Mouse (Mus musculus) right cerebral cortex, postnatal 10 days (tissue): ENCODE results near the gene 1700067P10Rik.

Experiments used
- DNase-seq, 2 experiments: peaks; one replicate each; pipeline ENCODE4 v3.0.0; 2021; ENCODE audit warnings: low spot score in 2 of 2

1700067P10Rik gene

DNA sequence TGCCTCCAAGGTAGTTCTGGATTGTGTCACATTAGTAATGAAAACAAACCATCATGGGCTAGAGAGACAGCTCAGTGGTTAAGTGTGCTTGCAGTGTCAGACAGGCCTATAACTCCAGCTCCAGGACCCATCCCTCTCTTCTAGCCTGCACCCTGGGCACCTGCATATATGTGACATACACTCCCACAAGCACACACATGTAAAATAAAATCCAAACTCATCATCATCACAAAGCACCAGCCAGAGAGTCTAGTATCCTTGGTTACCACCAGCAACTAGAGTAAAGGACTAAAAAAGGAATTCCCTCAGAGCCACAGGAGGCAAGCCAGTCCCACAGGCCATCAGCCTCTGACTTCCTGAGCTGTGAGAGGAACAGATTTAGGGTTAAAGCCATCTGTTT, at the start of gene 1700067P10Rik:
Gene 1700067P10Rik (plus strand): TSS at position 301 of the 400 bp plus-strand sequence.
- DNase-seq = no peak

DNA sequence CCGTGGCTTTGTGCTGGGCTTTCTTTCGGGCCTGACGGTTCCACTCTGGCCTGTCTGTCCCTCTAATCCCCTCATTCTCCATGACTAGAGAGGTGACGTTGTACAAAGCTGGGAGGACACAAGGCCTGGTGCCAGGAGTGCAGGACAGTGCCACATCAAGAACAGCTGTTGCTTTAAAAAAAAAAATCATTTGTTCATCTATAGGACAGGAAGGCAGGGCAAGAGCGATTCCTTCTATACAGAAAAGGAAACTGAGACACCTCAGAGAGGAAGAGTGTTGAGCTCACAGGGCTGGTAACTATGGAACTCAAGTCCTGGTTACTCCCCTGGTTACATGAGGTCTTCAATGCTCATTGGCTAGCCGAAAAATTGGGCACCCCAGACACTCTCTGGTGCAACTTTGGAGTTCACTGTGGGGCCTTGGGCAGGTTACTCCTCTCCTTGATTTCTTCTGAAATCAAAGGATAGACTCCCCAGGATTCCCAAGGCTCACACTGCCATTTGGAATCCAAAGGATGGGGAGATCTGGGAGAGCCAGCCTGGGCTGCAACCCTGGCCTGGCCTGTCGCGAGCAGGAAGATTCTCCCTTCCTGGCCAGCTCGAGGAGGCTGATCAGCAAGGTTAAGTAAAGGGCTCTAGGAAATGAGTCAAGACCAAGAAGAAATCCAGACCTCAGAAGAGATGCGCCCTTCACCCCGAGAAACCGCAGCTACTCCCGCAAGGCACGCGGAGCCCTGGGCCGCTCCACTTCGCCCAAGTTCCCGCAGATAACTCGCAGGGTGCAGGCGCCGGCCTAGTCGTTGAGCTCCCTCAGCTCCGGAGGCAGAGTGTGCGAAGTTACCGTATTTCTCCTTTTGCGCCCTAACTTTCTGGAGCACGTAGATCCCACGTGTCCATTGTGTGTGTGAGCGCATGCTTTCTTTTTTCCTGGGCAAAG, 47.5 kb upstream of the 1700067P10Rik start:
- DNase-seq = peak; percentile 50 to 57

DNA sequence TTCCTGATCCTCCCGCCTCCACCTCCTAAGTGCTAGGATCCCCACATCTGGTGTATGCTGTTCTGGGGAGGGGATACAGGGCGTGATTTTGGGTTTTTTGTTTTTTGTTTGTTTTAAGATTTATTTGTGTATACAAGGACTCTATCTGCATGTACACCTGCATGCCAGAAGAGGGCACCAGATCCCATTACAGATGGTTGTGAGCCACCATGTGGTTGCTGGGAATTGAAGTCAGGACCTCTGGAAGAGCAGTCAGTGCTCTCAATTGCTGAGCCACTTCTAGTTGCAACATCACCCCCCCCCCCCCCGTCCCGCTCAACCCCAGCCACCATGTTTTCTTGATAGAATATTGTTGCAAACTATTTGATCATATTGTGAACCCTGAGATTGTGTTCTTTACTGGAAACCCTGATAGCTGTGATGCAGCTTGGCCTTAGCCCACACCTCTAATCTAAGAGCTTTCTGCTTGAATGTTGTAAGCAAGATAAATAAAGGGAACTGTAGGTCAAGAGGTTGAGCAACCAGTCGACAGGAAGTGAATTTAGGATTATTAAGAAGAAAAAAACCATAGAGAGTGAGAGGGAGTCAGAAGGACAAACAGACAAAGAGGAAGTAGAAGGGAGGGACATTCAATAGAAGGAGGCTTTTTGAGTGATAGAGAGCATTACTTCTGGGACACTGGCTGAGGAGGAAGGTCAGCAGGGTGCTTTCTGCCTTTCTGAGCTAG, 45.8 kb upstream of the 1700067P10Rik start:
- no peak for DNase-seq

DNA sequence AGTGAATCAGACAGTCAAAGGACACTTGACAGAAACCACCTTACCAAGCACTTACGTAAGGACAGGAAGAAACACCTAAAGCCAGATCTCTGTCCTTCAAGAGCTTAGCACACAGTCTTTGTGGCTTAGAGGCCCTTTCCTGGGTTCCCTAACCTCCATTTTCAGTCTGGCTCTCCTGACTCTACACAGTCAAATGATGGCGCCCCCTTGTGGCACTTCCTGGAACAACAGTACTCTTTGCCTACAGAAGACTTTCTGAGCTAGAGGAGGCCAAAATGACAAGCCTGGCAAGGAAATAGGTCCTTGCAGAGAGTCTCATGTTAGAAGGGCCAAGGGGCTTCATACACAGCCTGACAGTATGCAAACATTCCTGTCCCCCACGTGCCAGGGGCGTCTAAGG, 43.5 kb upstream of the 1700067P10Rik start:
- peak in 1 of 2 experiments; percentile 57 for DNase-seq

DNA sequence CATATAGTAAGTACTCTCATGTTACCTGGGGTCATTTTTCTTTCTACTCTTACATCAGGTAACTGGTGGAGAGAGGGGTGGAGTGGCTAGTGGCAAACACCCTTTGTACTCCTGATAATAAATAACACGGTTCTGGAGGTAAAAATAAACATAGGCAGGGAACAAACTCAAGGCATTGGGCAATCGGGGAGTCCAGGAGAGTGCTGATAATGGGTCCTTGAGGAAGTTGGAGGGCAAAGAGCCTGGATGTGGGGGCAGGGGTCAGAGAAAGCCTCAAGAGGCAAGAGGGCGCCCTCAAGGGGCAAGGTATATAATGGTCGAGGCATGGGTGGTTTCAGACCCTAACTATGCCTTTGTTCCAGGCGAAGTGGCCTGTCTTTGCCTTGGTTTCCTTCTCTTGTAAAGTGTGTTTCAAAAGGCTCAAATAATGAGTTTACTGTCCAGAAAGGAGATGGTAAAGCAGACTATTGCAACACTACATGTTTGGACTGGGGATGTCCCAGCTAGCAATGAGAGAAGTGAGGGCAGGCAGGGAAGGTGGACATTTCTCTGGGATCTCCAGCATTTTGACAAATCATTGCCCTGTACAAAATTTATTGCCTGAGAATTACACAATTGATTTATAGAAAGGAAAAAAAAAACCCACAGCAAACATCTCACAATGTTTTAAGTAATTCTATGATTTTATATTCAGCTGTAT, 37.3 kb upstream of the 1700067P10Rik start:
- DNase-seq = no peak

DNA sequence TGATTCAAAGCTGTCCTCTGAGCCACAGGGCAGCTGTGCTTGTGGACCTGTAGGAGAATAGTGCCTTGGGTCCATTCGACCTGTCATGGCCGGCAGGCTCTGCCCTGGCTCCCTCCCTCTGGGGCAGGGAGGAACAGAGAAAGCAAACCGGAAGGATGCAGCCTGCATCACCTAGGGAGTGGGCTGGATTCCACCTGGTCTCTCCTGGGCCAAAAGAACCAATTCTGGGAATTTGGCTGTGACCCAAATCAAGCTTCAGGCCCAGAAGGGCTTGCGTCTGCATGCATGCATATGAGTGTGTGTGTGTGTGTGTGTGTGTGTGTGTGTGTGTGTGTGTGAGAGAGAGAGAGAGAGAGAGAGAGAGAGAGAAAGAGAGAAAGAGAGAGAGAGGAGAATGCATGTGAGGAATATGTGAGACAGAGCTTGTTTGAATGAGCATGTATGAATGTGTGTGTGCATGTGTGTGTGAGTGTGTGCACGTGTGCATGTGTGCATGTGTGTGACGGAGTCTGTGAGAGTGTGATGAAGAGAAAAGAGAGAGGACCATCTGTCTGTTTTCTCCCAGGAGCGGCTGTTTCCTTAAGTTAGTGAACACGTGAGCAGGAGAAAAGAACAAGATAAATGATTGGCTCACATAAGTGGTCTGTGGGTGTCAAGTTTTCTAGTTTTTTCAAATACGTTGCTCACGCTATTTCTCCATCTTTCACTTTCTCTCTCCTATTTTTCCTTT, 36.6 kb upstream of the 1700067P10Rik start:
- no peak for DNase-seq

DNA sequence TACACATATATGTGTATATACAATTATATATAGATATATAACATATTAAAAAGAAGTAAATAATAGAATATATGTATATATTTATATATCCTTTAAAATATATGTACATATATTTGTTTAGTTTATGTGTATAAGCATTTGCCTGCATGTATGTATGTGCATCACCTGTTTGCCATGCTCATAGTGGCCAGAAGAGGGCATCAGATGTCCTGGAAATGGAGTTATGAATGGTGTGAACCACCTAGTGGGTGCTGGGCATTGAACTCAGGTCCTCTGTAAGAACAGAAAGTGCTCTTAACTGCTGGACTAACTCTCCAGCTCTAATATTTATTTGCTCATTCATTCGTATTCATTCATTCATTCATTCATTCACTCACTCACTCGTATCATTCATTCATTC, 35.5 kb upstream of the 1700067P10Rik start:
- no peak for DNase-seq

DNA sequence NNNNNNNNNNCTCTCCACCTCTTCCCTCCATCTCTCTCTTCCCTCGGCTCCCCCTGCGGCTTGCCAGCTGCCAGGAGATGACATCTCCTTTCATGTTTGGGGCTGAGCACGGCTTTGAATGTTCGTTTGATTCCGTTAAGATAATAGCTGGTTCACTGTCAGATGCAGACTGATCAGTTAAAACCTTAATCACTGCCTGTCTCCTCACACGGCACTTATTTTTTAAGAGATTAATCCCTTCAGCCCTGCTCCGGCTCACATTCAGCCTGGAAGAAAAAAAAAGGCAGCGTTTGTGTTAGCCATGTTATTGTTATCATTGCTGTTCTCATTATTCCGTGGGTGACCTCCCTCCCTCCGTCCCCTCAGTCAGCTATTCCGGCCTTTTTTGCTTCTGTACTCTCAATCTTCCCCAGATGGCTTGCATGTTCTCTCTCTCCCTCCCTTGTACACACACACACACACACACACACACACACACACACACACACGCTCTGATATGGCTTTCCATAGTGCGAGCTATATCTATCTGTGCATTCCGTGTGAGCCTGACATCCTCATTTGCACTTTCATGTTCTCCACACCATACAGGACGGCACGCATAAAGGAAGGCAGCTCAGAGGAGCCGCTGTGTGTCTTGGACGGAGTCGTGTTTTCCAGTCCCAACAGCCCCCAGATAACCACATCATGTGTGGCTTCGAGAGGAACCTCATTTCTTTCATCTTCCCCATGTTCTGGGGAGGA, 33.9 kb upstream of the 1700067P10Rik start:
- DNase-seq = no peak

DNA sequence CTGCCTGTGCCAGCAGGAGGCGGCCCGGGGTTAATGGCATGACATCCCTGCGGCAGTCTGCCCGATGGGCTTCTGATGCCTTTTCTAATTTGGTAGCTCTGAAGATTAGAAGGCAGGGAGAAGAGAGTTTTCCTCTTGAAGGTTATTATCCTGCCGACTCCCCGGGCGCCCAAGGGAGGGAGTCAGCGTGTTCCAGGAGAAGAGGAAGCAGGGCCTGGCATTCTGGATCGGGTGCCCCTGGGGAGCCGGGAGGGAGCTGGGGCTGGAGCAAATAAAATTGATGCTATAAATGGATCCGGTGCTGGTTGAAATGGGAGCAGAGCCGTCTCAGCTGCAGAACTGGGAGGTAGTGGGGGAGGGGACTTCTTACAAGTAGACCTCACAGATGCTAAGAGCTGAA, 31.7 kb upstream of the 1700067P10Rik start:
- no peak for DNase-seq

DNA sequence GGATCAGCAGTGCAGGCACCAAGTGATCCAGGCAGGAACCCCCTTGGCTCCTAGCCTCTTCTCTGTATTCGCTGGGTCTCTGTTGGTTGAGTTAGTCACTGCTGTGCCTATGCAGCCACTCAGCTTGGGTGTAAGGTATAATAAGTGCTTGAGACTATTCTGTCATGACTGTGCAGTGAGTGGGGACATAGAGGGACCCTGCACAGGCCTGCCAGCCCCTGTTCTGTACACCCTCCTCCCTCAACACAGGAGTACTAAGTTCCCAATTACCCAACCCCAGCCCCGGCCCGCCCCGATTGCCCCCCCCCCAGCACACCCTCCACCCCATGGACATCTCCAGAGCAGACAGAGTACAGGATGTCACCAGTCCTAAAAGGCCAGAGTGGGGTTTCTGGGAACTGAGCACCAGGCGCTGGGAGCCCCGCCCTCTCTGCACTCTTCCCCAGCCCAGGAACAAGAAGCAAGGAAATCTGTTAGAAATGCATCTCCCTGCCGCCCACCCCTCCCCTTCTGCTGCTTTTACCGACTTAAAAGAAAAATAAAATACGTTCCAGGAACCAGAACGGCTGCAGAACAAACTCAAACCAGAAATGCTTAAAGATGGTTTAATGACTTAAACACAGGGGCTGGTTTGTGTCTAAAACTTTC, 24.8 kb upstream of the 1700067P10Rik start:
- DNase-seq = no peak

DNA sequence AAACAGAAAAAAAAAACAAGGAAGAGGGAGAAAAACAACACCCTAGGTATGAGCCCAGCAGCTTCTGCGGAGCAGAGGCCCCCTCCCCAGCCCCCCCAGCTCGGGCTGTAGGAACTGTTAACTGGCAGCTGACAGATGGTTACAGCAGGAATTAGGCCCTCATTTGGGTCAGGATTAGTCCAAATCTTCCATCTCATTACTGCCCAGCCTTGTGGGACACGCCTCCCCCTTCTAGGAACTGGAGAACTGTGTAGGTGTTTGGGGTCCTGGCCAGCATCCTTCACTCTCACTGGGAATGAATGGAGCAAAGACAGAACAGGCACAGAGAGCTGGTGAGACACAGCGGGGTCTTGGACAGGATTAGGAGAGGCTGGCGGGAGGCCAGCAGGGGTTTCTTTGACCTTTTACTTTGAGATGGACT, 24.0 kb upstream of the 1700067P10Rik start:
- no peak for DNase-seq

DNA sequence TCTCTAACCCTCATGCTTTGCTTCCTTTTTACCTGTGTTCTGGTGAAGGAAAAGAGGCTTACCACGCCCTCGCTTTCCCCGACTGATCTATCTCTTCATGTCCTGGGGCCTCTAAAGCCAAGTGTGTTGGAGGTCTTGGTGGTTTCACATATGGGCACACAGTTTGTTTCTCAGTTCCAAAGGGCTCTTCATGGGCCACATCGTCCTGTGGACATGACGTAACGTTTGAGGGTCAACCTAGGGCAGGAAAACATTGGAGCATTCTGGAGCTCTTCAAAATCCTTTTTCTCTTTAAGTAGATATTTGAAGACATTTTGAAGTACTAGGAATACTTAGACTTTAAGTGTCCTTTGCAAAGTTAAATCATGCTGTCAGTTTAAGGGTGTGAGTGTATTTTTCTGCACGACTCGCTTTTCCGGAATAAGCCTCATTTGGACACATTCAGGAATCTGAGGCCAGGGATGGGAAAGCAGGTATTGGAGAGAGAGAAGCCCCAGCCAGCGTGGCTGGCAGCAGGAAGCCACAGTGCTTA, 22.0 kb upstream of the 1700067P10Rik start:
- no peak for DNase-seq

DNA sequence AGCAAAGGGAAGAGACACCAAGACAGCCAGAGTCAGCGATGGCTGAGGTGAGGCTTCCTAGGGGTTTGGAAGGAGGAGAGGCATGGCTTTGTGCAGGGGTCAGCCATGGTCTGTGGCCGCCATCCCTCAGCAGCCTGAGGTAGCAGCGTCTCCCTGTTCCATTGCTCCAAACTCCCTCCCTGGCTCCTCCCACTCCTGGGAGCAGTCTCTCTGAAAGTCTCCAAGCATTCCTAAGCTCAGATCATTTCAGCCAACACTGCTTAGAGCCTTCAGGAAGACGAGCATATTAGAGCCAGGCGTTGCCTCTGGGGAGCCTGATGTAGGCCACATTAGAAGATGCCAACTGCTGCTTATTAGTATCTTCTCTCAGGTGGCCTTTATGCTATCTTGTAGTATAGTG, 21.4 kb upstream of the 1700067P10Rik start:
- no peak for DNase-seq

DNA sequence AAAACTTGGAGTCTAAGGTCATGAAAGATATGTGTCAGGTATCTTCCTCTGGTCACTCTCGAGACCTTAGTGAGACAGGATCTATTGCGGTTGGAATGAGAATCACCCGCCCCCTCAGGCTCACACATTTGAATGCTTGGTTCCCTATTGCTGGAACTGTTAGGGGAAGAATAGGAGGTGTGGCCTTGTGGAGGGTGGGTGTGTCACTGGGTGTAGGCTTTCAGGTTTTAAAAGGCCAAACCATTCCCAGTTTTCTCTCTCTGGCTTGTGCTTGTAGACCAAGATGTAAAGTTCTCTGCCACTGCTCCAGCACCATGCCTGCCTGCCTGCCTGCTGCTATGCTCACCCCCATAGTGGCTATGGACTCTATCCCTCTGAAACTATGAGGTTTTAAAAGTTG, 8.5 kb upstream of the 1700067P10Rik start:
- no peak for DNase-seq

DNA sequence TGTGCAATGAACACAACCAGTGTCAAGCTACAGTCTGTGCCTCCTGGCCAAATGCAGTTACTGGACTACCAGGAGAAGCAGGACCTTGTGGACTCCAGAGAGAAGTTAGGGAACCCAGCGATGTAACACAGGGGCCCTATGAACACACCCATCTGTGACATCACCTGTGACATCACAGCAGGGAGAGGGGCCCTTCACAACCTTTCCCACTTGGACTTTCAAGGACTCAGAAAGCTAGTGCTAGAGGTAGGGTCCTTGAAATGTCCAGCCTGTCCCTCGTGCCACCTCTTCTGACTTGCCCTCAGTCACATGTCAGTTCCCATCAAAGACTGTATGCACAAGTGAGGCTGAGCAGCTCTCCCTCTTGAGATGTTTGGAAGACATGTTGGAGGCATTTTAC, 327 bp downstream of the 1700067P10Rik start:
- no peak for DNase-seq

DNA sequence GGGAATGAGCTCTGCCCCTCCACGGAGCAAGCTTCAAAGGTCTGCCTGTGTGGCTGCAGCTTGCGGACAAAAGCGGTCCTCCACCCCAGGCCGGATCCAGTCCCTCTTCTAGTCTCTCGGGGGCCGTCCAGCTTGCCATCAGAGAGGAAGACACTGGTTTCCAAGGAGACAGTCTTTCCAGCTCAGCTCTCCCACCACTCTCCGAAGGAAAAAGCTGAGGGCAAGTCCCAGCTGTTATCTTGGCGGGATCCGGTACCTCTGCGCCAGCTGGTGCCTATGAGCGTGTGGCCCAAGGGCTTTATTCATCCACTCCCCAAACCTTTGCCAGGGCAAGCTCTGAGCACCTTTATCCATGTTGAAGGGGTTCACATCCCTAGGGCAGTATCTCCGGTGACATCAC, 1.2 kb downstream of the 1700067P10Rik start:
- peak in 1 of 2 experiments; percentile 48 for DNase-seq

DNA sequence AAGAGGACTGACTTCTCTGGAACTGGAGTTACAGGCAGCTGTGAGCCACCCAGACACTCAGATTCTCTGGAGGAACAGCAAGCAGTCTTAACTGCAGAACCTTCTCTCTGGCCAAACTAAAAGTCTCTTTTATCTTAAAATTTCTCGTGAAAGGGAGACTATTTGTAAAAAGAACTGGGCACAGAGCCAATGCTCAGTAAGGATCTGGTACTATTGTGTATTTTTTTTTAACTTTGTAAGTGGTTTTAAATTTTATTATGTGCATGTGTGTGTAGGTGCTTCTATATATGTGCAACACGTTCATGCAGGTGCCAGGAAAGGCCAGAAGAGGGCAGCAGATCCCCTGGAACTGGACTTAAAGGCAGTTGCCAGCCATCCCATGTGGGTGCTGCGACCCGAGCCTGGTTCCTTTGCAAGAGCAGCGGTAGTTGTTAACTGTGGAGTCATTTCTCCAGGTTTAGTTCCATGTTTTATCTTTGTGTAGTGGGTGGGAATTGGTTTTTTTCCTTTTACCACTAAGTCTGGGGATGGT, 4.2 kb downstream of the 1700067P10Rik start:
- no peak for DNase-seq

DNA sequence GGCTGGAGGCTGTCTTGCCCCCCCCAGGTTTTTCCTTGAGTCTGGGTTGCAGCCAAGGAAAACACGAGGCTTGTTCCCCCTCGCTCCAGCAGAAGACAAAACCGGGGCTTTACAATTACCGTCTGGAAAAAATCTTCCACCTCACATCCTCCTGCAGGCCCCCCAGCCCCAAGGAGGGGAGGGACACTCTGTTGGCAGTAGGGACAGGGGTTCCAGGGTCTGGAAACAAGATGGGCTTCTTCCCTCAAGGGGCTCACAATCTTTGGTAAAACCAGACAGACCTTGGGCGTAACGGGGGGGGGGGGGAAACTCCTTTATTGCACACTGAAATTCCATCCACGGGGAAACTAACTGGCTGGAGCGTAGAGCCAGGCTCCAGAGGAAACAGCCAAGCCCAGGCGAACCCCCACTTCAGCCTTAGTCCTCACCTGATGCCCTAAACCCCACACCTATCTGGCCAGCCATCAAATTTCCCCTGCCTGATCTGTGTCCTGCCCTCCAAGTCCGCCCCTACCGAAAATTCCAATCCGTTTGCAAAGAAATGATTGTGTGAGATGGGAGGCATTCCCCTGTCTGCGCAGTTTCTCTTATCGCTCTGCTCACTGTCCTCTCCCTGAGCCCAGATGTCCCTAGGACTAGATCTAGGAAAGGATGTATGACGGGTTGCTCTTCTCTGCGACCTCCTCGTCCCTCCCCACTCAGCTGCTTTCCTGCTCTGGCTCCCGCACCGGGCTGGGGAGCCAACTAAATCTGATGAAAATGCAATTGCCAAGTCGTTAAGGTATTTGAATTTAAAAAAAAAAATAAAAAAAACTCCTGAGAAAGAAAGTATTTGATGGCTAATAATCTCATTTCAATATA, 5.9 kb downstream of the 1700067P10Rik start:
- no peak for DNase-seq

DNA sequence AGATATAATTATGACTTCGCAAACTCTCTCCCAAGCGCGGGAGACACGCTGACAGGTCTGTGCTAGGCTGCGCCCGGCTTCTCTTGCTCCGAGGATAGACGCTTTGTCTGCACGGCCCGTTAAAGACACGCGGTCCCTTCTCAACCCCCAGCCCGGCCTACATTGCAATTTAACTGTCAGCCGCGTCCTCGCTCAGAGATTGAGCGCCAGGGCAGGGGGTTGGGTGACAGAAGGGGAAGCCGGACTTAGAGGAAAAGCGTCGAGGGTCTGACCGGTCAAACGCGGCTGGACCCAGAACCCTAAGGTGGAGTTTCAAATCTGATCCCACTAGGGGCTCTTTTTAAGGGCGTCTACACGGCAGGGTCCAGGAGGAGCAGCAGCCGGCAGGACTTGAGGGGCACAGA, 6.6 kb downstream of the 1700067P10Rik start:
- DNase-seq = no peak
